Comparison of ENCODE assay signal across 14 mouse cellular contexts in genomic region chr2:156688604-156689003, GRCm38 (mm10).
DNase-seq lines count a peak whose midpoint lies in the region; ATAC-seq and TF ChIP-seq lines count a peak whose summit lies in the region.
"Had no signal": no experiment of that assay in that cellular context is flagged by ENCODE, and none has a peak within 500 bp of the region (broad histone marks: within the 10 kb centered on the region; RNA-seq: fewer than 3 reads in every experiment).

No protein-coding gene starts in this region.

- no peaks in the 10 kb centered on the region for H3K9me3 ChIP-seq in E14TG2a.4 (ENCODE audit: low read length)
- H3K9me3 ChIP-seq in forebrain, embryonic 10.5 days = no peaks in the 10 kb centered on the region
- no peaks in the 10 kb centered on the region for H3K9me3 ChIP-seq in midbrain, embryonic 11.5 days (ENCODE audit: control insufficient read depth, low read length)
- H3K9me3 ChIP-seq in stomach, postnatal 0 days (ENCODE audit: control insufficient read depth, low read length) = no peaks in the 10 kb centered on the region
- H3K9me3 ChIP-seq in intestine, embryonic 16.5 days (ENCODE audit: control insufficient read depth, low read length) = no peaks in the 10 kb centered on the region
- H3K9me3 ChIP-seq: G1E; heart, embryonic 13.5 days had no signal

- no peak overlapping the region for H3K9ac ChIP-seq in midbrain, embryonic 11.5 days (ENCODE audit: low read length)
- H3K9ac ChIP-seq in stomach, postnatal 0 days (ENCODE audit: low read length) = no peak overlapping the region
- H3K9ac ChIP-seq in intestine, embryonic 16.5 days (ENCODE audit: low read depth, low read length) = no peak overlapping the region
- H3K9ac ChIP-seq: heart, embryonic 13.5 days; liver, postnatal 0 days had no signal

- WGBS in forebrain, embryonic 10.5 days = 5% methylated on average over 14 of the region's 14 CpGs
- 4% methylated on average over 14 of the region's 14 CpGs for WGBS in midbrain, embryonic 11.5 days
- 8% methylated on average over 14 of the region's 14 CpGs for WGBS in stomach, postnatal 0 days
- WGBS in intestine, embryonic 16.5 days = 11% methylated on average over 14 of the region's 14 CpGs

- H3K36me3 ChIP-seq in E14TG2a.4 (ENCODE audit: insufficient read depth, low read length) = peaks cover 2% of the 10 kb centered on the region; the same call in 1 of the 2 replicates
- H3K36me3 ChIP-seq in forebrain, embryonic 10.5 days (replicated peaks) = no peaks in the 10 kb centered on the region
- no peaks in the 10 kb centered on the region for H3K36me3 ChIP-seq in midbrain, embryonic 11.5 days (ENCODE audit: control insufficient read depth, insufficient read depth, low read length)
- no peaks in the 10 kb centered on the region for H3K36me3 ChIP-seq in stomach, postnatal 0 days (ENCODE audit: control insufficient read depth, insufficient read depth, low read length)
- no peaks in the 10 kb centered on the region for H3K36me3 ChIP-seq in intestine, embryonic 16.5 days (ENCODE audit: control insufficient read depth, insufficient read depth, low read length)
- H3K36me3 ChIP-seq: G1E; heart, embryonic 13.5 days had no signal

- H3K27ac ChIP-seq in forebrain, embryonic 10.5 days = no peak overlapping the region
- no peak overlapping the region for H3K27ac ChIP-seq in midbrain, embryonic 11.5 days (ENCODE audit: low read depth, low read length)
- no peak overlapping the region for H3K27ac ChIP-seq in stomach, postnatal 0 days (replicated peaks)
- H3K27ac ChIP-seq in intestine, embryonic 16.5 days (ENCODE audit: low read length) = no peak overlapping the region
- H3K27ac ChIP-seq: heart, embryonic 13.5 days; kidney, postnatal 0 days had no signal

- H3K4me2 ChIP-seq in midbrain, embryonic 11.5 days = peak overlapping the region; percentile 19; the same call in 1 of the 2 replicates
- H3K4me2 ChIP-seq in stomach, postnatal 0 days (replicated peaks; ENCODE audit: low read depth) = no peak overlapping the region
- H3K4me2 ChIP-seq in intestine, embryonic 16.5 days (ENCODE audit: low read depth, low read length) = no peak overlapping the region
- H3K4me2 ChIP-seq: heart, embryonic 13.5 days had no signal

- DNase-seq in Muller cell, postnatal 12 days (ENCODE audit: inconsistent ontology term) = peak; percentile 40
- peak; percentile 23 for DNase-seq in forebrain, embryonic 10.5 days (ENCODE audit: extremely low spot score, low spot score)
- peak; percentile 90 for DNase-seq in midbrain, embryonic 11.5 days (ENCODE audit: low spot score, missing footprints)
- DNase-seq in stomach, postnatal 0 days (ENCODE audit: low spot score) = no peak
- no peak for DNase-seq in yolk sac, embryonic 10.5 days (ENCODE audit: low spot score)
- DNase-seq: liver, postnatal 0 days; thymus, postnatal 36 days had no signal

- TF ChIP-seq EP300 in stomach, postnatal 0 days (optimal IDR thresholded peaks at IDR 0.05) = no peak

- no peak for TF ChIP-seq CTCF in E14TG2a.4 (conservative IDR thresholded peaks at IDR 0.05; ENCODE audit: low read length)
- no peak for TF ChIP-seq CTCF in stomach, postnatal 0 days (IDR thresholded peaks at IDR 0.05; ENCODE audit: low read depth)

- H3K4me3 ChIP-seq in E14TG2a.4 (replicated peaks; ENCODE audit: low read length) = peak overlapping the region; percentile 58
- H3K4me3 ChIP-seq in forebrain, embryonic 10.5 days = peak overlapping the region; percentile 12; the same call in 1 of the 2 replicates
- no peak overlapping the region for H3K4me3 ChIP-seq in midbrain, embryonic 11.5 days (ENCODE audit: low read depth, low read length)
- H3K4me3 ChIP-seq in stomach, postnatal 0 days (ENCODE audit: low read depth, low read length) = no peak overlapping the region
- H3K4me3 ChIP-seq in intestine, embryonic 16.5 days (ENCODE audit: low read length) = no peak overlapping the region
- H3K4me3 ChIP-seq: erythroblast, embryonic 14.5 days; heart, embryonic 13.5 days had no signal

- H3K4me1 ChIP-seq in E14TG2a.4 (replicated peaks; ENCODE audit: low read depth, low read length) = peaks cover 97% of the 10 kb centered on the region
- H3K4me1 ChIP-seq in forebrain, embryonic 10.5 days = peaks cover 37% of the 10 kb centered on the region
- peaks cover 7% of the 10 kb centered on the region for H3K4me1 ChIP-seq in midbrain, embryonic 11.5 days (ENCODE audit: control insufficient read depth, insufficient read depth, low read length)
- no peaks in the 10 kb centered on the region for H3K4me1 ChIP-seq in stomach, postnatal 0 days (replicated peaks; ENCODE audit: control insufficient read depth, insufficient read depth)
- H3K4me1 ChIP-seq in intestine, embryonic 16.5 days (ENCODE audit: control insufficient read depth, insufficient read depth, low read length) = no peaks in the 10 kb centered on the region

- ATAC-seq in midbrain, embryonic 11.5 days (ENCODE audit: low FRiP score) = no peak
- no peak for ATAC-seq in activated CD4-positive, CD25-positive, alpha-beta regulatory T cell, adult 4 months
- no peak for ATAC-seq in stomach, postnatal 0 days (ENCODE audit: low FRiP score, low TSS enrichment)
- ATAC-seq in intestine, embryonic 16.5 days = no peak
- ATAC-seq: liver, postnatal 0 days had no signal

- peaks cover 3% of the 10 kb centered on the region; the same call in 1 of the 2 replicates for H3K27me3 ChIP-seq in E14TG2a.4 (ENCODE audit: insufficient read depth, low read length)
- peaks cover 13% of the 10 kb centered on the region for H3K27me3 ChIP-seq in forebrain, embryonic 10.5 days (ENCODE audit: poor library complexity, severe bottlenecking)
- no peaks in the 10 kb centered on the region for H3K27me3 ChIP-seq in midbrain, embryonic 11.5 days (ENCODE audit: control insufficient read depth, insufficient read depth, low read length)
- H3K27me3 ChIP-seq in stomach, postnatal 0 days (ENCODE audit: control insufficient read depth, insufficient read depth, low read length) = no peaks in the 10 kb centered on the region
- no peaks in the 10 kb centered on the region for H3K27me3 ChIP-seq in intestine, embryonic 16.5 days (replicated peaks; ENCODE audit: control insufficient read depth, insufficient read depth, low read length)

Comparison
In these comparisons a context has a peak if more than half of its experiments do, and no peak if none do; other contexts are left out.
1. H3K4me3 ChIP-seq: peak in E14TG2a.4 (single experiment) and forebrain, embryonic 10.5 days (single experiment); none in midbrain, embryonic 11.5 days (single experiment), stomach, postnatal 0 days (single experiment) and intestine, embryonic 16.5 days (single experiment).
2. DNase-seq: peak in Muller cell, postnatal 12 days (single experiment), forebrain, embryonic 10.5 days (single experiment) and midbrain, embryonic 11.5 days (single experiment); none in stomach, postnatal 0 days (single experiment) and yolk sac, embryonic 10.5 days (single experiment).